Mouse (Mus musculus) adrenal gland, adult 8-10 months (tissue): ENCODE data around the gene Rhof. TPM values are rescaled to one million over a fixed set of nuclear protein-coding genes. Genes with fewer than 3 reads are reported as not detected.

Experiments
- DNase-seq: peaks from one replicate; pipeline ENCODE4 v3.0.0; 2022
- total RNA-seq, 4 experiments: library from RNA; stranded (reverse); gene quantifications; 2 replicates each; pipeline ENCODE4 v1.2.4; 2022

Gene Rhof
- total RNA-seq = 1 to 10 TPM; 1.3 to 4.4 (median 3.3) TPM

- peak; percentile 71 for DNase-seq
These were observed at the start of gene Rhof for GRCm38 (mm10) chr5:123132308-123133071. TSS of gene Rhof (minus strand) at chr5:123132692.

DNA sequence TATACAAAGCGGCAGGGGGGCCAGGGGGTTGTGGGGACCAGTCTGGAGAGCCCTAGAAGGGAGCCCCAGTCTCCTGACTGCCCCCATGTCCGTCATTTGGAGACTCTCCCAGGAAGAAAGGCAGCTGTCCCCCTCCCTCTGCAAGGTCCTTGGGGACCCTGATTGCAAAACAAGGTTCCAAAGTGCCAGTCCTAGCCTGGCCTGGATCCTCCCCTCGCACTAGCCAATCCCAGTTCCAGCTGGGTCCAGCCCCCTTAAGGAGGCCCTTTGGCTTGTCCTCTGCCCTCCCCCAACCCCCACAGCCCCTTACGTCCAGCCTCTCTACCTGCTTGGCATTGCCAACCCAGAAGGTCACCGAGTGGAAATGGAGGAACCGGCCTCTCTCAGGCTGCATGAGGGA, 49.0 kb upstream of the Rhof start:
- DNase-seq = no peak

DNA sequence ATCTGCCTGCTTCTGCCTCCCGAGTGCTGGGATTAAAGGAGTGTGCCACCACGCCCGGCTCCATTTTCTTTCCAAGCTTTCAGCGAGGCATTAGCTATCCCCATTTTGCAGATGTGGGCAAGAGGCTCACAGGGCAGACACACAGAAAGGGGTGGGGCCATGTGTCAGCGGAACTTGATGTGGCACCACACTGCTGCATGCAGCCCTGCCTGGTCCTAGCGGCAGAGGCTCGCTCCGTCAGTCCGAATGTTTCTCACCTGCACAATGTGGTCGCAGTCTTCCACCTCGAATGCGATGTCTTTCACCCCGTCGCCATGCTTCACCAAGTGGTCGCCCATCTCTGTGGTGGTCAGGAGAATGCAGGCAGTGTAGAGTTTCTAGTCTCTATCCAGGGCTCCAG, 47.9 kb upstream of the Rhof start:
- DNase-seq = no peak

DNA sequence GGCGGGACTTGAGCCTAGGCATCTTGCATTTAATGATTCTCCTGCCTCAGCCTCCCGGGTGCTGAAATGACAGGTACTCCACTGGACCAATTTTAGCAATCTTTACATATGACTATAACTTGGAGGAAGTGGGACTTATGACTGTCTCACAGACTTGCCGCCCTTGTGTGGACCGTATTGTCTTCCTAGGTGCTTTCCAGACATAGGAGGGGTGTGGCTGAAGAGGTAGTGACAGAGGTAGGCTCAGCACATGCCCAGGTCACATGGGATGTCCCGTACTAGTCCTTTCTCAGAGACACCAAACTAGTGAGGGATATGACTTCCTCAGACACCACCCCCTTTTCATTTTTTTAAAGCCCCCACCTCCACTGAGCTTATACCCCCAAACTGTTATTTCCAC, 46.3 kb upstream of the Rhof start:
- DNase-seq = no peak

GRCm38 (mm10) chr5:123171646-123172350, 39.3 kb upstream of the Rhof start:
- DNase-seq = peak; percentile 74

DNA sequence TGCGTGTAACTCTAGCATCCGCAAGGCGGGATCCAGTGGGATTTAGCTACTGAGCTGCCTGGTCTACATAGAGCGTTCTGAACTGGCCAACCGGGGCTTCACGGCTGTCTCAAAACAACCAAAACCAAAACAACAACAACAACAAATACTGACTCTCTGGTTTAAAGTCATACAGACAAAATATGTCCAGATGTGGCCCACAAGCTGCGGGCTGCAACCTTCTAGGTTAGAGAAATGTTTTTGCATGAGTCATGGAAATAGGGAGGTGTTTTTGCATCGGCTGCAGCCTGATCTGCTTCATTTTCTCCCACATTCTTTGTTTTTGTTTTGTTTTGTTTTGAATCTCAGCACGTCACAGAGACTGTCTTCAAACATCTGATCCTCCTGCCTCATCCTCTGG, 37.9 kb upstream of the Rhof start:
- DNase-seq = no peak

GRCm38 (mm10) chr5:123169284-123169683, 36.8 kb upstream of the Rhof start, which contains the start of gene Psmd9:
TSS of gene Psmd9 (plus strand) at chr5:123169413.
- no peak for DNase-seq

DNA sequence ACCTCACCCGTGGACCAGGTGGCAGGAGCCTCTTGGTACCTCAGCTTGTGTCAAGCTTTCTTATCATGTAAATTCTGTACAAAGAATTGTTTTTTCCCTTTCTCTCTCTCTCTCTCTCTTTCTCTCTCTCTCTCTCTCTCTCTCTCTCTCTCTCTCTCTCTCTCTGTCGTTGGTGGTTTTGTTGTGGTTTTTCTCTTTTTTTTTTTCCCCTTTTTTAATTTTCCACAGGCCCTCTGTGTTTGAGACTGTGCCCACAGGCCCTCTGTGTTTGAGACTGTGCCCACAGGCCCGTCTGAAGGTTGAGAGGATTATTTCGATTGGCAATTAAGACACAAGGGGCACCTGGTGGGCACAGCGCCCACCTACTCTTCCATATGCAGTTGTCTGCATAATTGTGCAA, 35.1 kb upstream of the Rhof start:
- DNase-seq = no peak

GRCm38 (mm10) chr5:123166437-123166836, 33.9 kb upstream of the Rhof start:
- no peak for DNase-seq

DNA sequence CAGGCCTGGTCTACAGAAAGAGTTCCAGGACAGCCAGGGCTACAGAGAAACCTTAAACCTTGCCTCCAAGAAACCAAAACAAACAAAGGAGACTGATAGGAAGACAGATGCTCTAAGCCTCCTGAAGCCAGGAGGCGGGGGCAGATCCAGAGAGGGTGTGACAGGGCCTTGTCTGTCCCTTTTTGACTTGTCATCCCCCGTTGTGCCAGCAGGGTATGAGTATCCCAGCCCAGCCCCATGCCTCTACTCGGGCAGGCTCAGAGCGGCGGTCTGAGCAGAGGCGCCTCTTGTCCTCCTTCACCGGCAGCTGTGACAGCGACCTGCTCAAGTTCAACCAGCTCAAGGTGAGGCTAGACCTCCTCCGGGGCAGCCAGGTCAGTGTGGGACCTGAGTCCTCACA, 30.4 kb upstream of the Rhof start:
- DNase-seq = no peak

- DNase-seq = peak; percentile 72
These were observed 27.8 kb upstream of the Rhof start for GRCm38 (mm10) chr5:123160341-123160740.

- DNase-seq = no peak
These were observed 27.4 kb upstream of the Rhof start for GRCm38 (mm10) chr5:123159866-123160265.

- peak; percentile 78 for DNase-seq
These were observed 27.0 kb upstream of the Rhof start for GRCm38 (mm10) chr5:123159446-123159845.

DNA sequence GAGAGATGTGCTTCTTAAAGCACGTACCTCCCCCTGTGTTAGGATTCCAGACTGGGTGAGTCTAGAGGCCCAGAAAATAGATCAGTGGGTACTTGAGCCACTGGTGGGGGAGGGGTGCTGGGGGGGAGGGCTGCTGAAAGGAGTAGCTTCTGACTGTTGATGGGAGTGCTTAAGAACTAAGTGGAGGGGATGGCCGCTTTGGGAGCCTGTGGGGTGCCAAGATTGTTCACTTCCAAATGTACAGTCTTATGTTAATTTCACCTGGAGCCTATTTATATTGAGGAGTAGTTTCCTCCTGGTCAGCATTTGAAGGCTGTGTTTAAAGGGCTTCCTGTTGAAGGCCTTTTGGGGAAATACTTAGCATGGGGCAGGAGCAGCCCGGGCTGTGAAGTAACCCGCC, 25.5 kb upstream of the Rhof start:
- no peak for DNase-seq

GRCm38 (mm10) chr5:123156763-123157162, 24.3 kb upstream of the Rhof start:
- no peak for DNase-seq

DNA sequence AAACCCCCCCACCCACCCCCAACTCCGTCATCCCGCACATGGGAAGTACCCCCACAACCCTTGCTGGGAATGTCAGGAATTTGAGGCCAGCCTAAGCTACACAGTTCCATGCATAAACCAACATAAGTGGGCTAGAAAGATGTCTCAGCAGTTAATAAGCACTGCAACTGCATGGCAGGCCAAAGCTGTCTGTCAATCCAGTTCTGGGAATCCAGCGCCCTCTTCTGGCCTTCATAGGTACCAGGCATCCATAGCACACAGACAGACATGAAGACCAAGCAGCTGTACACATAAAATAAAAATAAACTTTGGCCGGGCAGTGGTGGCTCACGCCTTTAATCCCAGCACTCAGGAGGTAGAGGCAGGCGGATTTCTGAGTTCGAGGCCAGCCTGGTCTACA, 22.9 kb upstream of the Rhof start:
- DNase-seq = no peak

DNA sequence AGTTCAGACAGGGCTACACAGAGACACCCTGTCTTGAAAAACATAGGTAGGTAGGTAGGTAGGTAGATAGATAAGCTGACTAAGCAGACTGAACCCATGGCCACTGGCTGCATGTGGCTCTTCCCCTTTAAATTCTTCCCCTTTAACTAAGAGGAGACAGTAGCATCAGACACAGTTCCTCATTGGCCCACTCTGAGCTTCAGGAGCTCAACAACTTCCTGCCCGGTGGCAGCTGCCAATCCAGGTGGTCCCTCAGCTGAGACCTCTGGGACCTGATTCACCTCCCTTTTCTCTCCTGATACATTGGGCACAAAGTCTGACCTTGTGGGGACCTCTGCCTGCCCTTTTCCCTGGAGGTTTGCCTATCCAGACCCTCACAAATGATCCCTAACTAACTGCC, 20.4 kb upstream of the Rhof start:
- DNase-seq = no peak

- DNase-seq = no peak
These were observed 19.3 kb upstream of the Rhof start for GRCm38 (mm10) chr5:123151707-123152362.

- DNase-seq = no peak
These were observed 18.6 kb upstream of the Rhof start for GRCm38 (mm10) chr5:123151077-123151476.

GRCm38 (mm10) chr5:123150641-123151040, 18.1 kb upstream of the Rhof start:
- DNase-seq = no peak

DNA sequence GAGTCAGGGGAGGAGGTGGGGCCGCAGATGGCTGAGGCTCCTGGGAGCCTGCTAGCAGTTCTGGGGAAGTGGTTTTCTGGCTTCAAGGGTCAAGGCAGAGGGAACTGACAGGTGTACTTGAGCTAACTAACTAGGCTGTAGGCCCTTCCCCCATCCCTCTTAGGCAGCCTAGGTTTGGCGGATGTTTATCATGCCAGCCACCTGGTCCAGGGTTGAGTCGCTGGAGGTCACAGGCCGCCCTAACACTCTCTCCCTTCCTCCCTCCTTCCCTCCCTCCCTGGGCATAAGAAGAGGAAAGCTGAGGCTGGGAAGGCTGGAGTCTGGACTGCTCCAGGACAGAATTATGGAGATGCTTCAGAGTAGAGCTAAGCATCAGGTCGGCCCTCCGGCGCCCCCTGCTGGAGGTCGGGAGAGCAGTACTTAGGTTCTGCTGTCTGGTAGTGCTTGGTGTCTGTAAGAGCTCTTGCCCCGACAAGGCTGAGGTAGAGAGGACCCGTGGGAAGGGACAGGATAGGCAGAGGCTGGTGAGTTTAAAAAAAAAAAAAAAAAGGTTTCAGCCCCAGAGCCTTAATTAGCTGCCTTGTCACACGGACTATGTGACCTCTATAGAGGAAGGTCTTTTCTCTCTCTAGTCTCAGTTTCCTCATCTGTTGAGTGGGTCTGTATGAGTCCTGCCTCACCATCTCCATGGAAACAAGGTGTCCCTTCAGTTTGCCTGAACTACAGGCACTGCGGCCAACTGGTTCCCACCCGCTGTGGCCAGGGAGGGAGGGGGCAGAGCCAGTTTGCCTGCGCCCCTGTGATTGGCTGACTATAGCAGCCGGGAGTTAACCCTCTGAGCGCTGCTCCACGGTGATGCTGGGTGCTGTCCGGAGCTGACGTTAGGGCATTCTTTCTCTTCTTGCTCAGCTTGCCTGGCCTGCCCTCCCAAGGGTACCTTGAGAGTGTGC, 17.2 kb upstream of the Rhof start:
- DNase-seq = peak; percentile 85

DNA sequence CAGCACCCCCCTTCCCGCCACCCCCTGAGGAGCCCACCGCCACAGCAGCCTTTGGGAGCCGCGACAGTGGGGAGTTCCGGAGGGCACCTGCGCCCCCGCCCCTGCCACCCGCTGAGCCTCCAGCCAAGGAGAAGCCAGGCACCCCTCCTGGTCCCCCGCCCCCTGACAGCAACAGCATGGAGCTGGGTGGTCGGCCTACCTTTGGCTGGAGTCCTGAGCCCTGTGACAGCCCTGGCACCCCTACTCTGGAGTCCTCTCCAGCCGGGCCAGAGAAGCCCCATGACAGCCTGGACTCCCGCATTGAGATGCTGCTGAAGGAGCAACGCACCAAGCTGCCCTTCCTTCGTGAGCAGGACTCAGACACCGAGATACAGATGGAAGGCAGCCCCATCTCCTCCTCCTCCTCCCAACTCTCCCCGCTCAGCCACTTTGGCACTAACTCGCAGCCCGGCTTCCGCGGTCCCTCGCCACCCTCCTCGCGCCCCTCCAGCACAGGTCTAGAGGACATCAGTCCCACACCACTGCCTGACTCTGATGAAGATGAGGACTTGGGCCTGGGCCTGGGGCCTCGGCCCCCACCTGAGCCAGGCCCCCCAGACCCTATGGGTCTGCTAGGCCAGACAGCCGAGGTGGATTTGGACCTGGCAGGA, 15.7 kb upstream of the Rhof start:
- DNase-seq = no peak
